Mouse (Mus musculus): ENCODE measurements at regions not wholly inside any gene's neighbourhood (a gene's known extent, or its start where the extent isn't known, plus 50 kb on each side); places are given as distances from the start of the nearest gene placed in this dataset.

DNA sequence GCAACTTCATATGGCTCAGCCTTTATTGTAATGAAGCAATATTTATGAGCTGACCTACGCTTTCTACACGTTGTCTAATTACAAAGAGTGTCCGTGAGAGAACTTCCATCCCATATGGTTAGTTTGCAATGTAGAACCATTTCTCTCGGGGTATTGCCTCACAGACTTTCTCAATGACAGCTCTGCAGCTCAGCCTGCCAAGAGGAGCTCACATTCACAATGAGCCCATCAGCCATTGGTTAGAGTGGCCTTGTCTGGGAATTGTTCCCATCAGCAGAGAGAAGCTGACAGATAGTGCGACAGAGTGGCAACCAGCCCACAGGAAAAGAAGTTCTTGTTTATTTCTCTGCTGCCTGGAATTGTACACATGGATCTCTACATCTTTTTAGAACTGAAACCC, 409.7 kb downstream of the Zfp704 start:
- in situ Hi-C loops (cut with MboI; ENCODE audit: low sequenced_read_pairs): no loop called here

DNA sequence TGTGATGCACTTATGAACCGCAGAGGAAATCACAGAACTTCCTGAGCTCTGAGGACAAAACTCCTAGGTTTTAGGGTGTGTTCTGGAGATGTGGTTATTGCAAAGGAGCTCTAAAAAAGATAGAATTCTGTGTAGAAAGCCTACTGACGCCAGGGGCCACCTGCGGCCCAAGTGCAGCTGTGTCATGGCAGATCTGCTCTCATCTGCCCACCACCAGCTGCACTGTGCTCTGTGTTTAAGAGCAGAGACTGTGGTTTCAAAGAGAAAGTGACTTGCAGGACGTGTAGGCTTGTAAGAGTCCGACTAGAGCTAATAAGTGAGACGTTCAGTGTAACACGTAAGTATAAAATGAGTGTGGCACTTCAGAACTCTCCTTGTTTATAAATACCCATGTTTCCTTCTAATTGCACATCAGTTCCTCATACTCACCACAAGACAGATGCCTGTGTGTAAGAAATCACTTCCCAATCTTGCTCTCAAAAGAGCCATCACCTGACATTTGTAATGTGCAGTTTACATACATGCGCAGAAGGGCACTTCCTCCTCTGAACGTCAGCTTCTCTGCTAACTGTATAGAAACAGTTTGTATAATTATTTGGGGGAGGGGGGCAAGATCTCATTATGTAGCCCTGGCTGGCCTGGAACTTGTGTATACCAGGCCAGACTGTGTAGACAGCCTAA, 411.1 kb downstream of the Zfp704 start:
- in situ Hi-C loops (cut with MboI; ENCODE audit: low sequenced_read_pairs): no loop called here

DNA sequence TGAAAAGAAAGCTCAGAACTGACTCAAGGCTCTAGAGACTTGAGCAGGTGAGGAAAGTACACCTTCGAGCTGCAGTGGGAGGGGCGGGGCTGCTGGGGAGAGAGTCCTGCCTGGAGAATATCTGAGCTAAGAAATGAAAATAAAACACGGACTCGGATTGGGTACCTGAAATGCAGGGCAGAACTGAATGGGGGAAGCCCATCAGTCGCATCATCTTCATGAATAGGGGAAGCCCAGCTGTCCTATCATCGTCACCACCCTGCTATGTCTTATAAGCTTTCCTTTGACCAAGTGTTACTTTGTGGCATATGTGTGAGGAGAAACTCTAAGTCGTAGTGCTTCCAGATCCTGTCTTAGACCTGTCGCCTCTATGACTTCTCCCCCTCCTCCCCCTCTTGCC, 414.1 kb downstream of the Zfp704 start:
- in situ Hi-C loops (cut with MboI; ENCODE audit: low sequenced_read_pairs): no loop called here

DNA sequence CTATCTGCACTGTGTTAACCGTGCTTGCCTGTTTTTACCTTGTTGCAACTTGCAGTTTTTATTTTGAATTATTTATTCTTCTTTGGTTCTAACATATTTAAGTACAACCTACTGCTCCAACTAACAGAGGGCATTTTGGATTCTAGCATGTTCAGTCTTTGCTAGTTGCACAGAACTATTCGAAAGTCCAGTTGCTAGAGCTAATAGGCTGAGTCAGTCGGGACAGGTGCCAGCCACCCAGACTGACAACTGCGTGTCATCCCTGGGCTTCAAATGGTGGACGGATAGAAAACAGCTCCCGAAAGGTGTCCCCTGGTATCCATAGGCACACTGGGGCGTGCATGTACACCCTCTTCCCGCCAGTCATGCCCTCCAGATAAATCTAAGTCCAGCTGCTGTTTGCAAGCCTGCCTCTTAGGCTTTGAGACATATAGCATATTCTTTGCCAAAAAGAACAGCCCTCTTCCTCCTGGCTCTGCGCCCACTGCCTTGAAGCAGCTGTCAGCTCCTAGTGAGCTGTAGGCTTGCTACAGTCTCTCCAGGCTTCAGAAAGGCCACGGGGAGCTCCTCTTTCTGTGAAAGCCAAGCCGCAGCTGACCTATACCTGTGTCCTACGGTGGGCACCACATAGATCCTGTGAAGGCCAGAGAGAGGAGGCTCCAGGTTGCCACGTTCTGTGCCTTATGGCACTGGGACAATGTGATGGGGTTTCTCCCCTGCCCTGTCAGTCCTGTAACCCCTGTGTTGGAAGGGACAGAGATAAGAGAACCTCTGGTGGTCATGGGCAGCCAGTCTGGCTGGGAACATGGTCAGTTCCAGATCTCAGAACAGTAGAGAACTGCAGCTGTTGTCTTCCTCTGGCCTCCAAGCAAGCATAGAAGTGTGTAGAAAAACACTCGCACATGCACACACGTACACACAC, 420.3 kb downstream of the Zfp704 start:
- in situ Hi-C loops (cut with MboI; ENCODE audit: low sequenced_read_pairs): no loop called here

DNA sequence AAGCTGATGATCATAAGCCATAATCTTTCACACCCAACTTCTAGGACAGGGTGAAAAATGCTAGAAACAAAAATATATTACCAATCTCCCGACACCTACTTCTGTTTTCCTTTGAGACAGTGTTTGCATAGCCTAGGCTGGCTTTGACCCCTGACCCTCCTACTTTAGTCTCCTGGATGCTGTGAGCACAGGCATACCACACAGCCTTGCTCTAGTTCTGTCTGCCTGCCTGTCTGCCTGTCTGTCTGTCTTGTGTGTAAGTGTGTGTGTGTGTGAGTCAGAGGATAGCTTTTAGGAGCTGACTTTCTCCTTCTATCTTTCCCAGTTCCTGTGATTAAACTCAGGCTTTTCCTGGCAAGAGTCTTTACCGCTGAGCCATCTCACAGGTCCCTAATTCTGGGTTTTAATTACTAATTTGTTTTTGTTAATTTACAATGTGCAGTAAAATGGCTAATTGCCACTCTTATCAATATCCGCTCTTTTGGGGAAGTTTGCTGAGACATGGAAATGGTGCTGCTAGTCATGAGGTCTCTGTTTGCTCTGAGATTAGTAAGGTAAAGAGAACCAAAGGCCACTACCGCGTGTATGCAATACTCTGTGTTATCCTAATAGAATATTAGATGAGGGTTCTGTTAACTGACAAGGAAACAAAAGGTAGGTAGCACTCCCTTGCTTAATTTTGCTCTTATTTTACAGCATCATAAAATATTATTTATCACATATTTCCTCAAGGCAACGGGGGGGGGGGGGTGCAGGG, 423.3 kb downstream of the Zfp704 start:
- in situ Hi-C loops (cut with MboI; ENCODE audit: low sequenced_read_pairs): no loop called here

DNA sequence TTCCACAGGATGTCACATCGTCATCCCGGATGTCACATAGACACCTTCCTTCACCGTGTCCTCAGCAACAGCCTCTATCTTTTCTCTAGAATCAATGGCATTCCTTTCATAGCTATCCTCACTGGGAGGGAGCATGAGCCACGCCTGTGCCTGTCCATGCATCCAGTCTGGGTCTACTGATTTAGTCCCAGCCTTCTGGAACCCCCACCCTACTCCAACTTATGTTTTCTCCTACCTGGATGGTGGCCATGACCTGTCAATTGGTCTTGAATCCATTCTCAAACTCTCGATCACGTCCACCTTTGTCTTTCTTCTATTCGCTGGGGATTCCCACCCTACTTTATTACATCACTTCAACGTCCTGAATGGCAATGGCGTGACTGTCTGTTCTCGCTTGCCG, 428.3 kb downstream of the Zfp704 start:
- in situ Hi-C loops (cut with MboI; ENCODE audit: low sequenced_read_pairs): no loop called here

DNA sequence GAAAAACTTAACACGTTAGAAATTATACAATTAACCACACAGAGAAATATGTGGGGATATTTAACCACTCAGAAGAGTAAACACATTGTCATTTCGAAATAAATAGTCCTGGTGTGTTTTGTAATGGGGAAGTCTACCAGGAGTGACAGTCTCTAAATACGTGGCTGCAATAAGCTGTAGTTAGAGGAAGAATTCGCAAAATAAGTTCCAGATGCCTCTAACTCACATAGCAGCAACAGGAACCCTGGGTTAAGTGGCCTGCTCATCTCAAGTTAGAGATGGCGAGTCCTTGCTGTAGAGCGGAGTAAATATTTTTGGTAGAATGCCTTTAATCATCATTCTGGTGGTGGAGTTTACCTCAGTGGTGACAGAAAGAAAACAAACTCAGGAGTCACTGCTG, 430.2 kb downstream of the Zfp704 start:
- in situ Hi-C loops (cut with MboI; ENCODE audit: low sequenced_read_pairs): no loop called here

DNA sequence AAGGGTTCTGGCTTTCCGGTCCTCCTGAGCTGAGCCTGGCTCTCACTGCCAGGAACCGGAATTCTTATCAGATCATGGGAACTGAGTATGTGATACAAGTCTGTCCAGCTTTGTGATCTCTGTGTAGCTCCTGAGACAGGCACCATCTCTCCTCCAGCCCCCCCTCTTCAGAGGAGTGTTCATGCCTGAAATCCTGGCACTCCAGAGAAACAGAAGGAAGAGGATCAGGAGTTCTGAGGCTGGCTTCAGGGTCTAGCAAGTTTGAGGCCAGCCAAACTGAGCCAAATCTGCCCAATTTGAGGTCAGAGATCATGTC, 435.4 kb downstream of the Zfp704 start:
- in situ Hi-C loops (cut with MboI; ENCODE audit: low sequenced_read_pairs): no loop called here

DNA sequence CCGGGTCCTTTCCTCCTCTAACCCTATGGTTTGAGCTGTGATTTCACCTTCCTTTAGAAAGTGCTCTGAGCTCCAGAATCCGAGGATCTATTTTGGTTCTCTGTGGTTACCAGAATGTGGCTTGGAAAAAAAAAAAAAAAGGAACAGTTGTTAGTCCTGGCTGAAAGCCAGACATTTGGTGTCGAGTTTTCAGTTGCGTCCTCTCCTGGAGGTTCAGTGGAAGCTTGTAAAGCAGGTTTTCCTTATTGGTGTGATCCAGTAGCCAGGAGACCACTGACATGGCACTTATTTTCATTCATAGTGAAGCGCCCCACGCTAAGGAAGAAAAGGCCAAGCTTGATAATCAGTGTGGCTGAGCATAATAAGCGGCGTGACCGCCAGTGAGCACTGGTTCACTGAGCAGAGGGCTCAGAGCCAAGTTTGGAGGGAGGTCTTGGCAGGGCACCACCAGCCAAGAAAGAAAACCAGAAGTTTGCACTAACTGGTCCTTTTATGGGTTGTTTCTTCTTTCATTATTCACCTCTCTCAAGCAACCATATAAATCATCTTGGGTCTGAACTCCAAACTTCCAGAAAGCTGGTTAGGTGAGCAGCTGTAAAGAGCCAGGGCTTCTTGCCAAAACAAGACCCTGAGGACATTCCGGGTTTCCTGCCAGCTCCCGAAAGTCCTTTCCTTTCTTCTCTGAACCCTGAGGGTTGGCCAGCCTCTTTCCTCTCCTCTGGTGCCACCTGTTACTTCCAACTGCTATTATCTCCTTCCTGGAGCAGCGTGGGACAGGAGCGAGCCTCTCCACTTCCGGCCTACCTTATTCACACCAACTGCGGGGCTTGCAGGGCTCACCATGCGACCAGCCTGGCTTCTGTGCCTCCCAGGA, 436.0 kb downstream of the Zfp704 start:
- in situ Hi-C loops (cut with MboI; ENCODE audit: low sequenced_read_pairs): no loop called here

DNA sequence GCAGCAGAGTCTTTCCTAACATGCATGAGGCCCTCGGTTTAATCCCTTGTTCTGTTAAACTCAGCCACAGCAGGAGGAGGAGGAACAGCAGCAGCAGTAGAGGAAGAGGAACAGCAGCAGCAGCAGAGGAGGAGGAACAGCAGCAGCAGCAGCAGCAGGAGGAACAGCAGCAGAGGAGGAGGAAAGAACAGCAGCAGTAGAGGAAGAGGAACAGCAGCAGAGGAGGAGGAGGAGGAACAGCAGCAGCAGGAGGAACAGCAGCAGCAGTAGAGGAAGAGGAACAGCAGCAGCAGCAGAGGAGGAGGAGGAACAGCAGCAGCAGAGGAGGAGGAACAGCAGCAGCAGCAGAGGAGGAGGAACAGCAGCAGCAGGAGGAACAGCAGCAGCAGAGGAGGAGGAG, 437.9 kb downstream of the Zfp704 start:
- in situ Hi-C loops (cut with MboI; ENCODE audit: low sequenced_read_pairs): no loop called here

DNA sequence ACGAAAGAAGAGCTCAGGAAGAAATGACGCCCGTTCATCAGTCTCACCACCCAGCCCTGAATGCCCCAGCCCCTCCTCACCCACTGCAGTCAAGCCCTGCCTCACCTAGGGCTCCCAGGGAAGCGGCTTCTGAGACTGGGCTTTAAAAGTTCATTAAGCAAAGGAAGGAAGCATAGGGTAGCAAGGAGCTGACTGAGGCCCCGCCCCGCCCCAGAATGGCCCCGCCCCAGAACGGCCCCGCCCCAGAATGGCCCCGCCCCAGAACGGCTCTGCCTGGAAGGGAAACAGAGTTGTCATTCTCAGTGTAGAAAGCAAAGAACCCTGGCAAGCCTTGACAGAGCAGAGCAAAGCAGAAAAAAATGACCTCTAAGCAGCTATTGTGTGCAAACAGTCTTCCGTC, 440.9 kb downstream of the Zfp704 start:
- in situ Hi-C loops (cut with MboI; ENCODE audit: low sequenced_read_pairs): no loop called here

DNA sequence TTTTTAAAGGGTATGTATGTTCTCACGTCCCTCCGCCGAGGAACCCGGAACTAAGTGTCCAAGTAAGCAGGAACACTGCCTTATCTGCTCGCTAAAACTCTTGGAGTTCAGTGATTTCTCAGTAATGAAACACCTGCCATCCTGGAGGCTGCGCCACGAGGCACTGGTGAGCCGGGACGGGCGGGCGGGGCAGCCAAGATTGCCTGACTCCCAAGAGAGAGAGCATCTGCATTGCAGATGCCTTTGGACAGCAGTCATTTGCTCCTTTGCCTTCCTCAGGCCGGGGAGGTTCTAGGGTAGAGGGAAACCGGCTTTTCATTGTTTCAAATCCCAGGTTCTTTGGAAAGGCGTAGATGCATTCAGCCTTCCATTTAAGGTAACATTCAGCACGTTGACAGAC, 450.8 kb downstream of the Zfp704 start:
- in situ Hi-C loops (cut with MboI; ENCODE audit: low sequenced_read_pairs): no loop called here

DNA sequence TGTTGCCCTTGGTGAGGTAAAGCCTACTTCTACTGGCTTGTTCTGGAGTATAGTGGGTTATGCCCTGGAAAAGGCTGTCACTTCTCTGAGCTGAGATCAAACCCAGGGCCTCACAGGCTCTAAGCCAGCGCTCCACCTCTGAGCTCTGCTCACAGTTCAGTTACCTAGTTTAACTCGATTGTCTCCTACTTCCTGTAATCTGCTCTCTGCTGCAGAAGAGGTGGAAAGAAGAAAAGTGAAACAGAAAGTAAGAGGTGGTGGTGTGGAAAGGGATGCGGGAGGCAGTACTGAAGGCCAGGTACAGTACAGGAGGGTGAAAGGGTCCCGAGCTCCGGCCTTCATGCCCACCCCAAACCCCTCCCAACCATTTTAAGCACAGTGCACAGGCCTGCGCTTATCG, 455.7 kb downstream of the Zfp704 start:
- in situ Hi-C loops (cut with MboI; ENCODE audit: low sequenced_read_pairs): no loop called here

DNA sequence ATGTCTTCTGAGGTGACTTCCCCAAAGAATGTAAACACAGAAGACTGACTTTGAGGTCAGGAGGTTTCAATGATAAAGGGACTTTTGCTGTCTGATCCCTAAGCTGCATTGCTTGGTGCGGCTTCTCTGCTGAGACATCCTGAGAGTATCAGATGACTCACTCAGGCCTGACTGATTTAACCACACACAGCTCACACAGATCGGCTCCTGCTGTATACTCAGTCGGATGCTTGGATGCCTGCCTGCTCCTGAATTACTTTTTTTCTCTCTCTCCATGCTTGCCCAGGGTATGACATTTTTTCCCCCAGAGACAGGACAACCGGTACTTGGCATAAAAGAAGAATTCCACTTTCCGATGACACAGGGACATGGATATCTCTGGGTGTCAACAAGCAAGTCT, 456.2 kb downstream of the Zfp704 start:
- in situ Hi-C loops (cut with MboI; ENCODE audit: low sequenced_read_pairs): no loop called here

DNA sequence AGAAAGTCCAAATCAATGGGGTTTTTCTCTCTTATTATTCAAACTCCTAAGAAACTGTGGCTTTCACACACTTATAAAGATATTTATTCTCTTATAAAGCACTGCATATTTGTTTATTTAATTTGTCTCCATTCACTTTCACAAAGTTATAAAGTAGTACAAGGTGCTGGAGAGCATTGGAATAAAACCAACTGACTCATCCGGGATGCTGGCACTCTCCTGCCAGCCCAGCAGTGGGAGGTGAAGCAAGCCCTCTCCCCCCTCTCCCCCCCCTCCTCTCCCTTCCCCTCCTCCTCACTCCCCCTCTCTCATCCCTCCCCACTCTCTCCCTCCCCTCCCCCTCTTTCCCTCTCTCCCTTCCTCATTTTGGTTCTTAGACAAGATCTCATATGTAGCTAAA, 457.6 kb downstream of the Zfp704 start:
- in situ Hi-C loops (cut with MboI; ENCODE audit: low sequenced_read_pairs): no loop called here

DNA sequence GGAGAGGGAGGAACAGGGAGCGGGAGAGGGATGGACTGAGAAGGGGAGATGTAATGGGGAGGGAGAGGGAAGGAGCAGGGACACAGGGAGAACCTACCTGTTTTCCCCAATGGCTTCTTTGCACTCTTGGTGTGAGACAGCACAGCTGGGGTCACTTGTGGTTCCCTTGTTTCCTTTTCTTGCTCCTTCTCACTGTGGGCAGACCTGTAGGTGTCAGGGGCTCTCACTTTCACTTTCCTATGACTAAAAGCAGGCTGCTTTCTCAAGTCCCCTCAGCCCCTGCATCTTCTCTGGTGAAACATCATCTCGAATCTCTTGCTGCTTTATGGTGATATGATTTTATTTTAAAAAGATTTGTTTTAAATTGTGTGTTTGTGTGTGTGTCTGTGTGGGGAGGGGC, 458.3 kb downstream of the Zfp704 start:
- in situ Hi-C loops (cut with MboI; ENCODE audit: low sequenced_read_pairs): no loop called here

DNA sequence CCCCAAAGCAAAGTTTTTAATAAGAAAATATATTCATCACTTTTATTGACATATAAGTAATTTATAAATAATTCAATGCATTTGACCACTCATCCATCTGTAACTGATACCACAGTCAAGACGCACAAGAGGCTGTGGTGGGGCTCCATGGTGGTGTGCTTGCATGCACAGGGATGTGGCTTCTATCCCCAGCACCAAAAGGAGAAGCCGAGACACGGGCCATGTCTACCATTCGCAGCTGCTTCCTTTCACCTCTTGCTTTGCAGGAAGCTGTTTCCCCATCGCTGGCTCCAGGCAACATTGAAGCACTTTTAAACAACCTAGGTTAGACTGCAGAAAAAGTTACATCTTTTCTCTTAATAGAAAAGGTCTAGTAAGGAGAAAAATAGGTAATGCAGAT, 461.3 kb downstream of the Zfp704 start:
- in situ Hi-C loops (cut with MboI; ENCODE audit: low sequenced_read_pairs): no loop called here

DNA sequence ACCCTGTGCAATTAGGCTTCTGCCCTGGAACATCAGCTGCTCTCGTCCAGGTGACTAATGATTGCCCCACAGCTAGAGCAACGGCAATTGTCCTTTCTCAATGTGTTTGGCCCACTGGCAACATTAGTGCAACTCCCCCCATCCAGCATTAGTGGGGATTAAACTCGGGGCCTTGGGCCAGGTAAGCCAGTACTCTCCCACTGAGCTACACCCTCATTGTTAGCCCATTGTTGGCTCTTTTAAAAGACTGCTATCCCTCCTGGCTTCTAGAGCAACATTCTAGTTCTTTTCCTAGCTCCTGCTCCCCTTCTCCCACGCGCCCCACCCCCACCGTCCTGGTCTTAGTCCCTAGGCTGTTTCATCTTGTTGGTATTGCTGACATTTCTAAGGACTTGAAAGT, 463.4 kb downstream of the Zfp704 start:
- in situ Hi-C loops (cut with MboI; ENCODE audit: low sequenced_read_pairs): no loop called here

DNA sequence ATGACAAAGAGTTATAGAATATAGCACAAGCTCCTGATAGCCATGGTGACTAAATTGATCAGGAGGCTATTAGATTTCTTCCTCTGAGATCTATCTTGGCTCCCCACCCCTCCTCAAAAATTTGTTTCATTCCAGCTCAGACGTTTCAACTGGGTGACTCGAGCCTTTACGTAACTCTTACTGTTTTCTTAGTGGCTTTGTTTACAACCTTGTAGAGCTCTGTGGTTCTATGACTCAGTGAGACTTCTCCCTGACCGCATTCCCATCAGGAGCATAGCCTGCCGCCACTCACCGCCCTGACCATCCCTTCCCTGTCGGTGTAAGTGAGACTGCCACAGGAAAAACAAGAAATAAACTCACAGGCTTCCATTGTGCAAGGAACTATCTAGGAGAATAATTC, 464.3 kb downstream of the Zfp704 start:
- in situ Hi-C loops (cut with MboI; ENCODE audit: low sequenced_read_pairs): no loop called here

DNA sequence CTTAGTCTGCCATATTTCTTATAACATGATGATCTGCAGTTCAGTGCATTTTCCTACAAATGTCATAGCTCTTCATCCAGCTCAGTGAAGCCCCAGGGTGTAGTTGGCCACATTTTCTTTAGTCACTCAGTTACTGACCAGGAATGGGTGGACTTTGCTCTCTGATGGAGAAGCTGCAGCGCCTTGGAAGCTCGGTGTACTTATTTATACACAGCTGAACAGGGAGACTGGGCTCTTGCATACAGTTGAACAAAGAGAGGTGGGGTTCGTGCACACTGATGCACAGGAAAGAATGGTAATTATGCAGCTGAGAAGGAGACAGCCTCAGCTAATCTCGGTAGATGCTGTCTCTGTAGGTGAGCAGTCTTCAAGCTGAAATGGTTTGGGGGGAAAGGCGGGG, 468.0 kb downstream of the Zfp704 start:
- in situ Hi-C loops (cut with MboI; ENCODE audit: low sequenced_read_pairs): no loop called here
